Mouse (Mus musculus): ENCODE measurements around the gene Prkd1.

GRCm38 (mm10) chr12:50457151-50457550, 191.7 kb downstream of the Prkd1 start:
- no peak for TF ChIP-seq CTCF (conservative IDR thresholded peaks at IDR 0.05; ENCODE audit: insufficient read depth, insufficient read length, low read depth, low read length)
- TF ChIP-seq POLR2A (IDR thresholded peaks at IDR 0.05; ENCODE audit: low read depth, low read length) = no peak

Measured in kidney, adult 2 months (tissue).